Mouse (Mus musculus) MEL-GATA-1-ER (cell line): ENCODE measurements around the gene Klk6.

ENCODE experiments used
- DNase-seq: peaks from one replicate; pipeline ENCODE4 v3.0.0-alpha.2; 2012; ENCODE audit warnings: low read depth; ENCODE audit errors: extremely low read depth

Gene Klk6

DNA sequence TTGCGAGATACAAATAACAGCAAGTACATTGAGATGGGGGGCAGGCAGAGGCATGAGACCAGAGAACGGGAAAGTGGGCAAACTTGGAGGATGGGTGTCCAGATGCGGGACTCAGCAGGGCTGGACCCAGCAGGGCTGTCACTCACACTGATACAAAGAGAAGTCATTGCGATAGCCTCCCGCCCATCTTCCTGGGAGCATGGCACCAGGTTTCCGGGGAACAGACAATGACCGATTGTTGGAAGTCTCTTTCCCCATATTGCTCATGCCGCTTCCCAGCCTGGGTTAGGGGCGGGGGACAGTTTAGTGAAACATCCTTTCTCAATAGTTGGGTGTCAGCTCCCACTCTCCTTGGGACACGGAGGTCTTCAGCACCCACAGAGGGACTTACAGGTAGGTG, at the start of gene Klk6:
Gene Klk6, plus strand, starts transcription at position 301 of the 400 bp plus-strand sequence.
- DNase-seq: no peak

GRCm38 (mm10) chr7:43774802-43775201, 49.5 kb upstream of the Klk6 start:
- DNase-seq: no peak

GRCm38 (mm10) chr7:43775311-43776057, 48.8 kb upstream of the Klk6 start:
- DNase-seq: no peak

DNA sequence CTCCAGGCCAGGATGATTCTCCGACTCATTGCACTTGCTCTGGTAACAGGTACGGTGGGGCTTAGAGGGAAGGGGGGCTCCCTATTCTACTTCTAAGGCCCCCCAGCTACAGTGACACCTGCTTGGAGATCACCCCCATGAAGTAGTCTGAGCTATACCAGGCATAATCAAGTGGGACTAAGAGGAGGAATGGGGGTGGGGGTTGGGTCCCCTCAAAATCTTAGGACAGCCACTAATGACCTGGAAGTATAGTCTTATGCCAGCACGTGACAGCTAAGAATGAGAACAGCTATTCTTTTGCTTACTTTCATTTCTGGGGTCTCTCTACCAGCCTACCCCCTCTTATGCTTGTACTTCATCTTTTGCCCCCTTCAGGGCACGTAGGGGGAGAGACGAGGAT, 47.8 kb upstream of the Klk6 start:
- DNase-seq: no peak

- no peak for DNase-seq
These were observed 46.9 kb upstream of the Klk6 start for GRCm38 (mm10) chr7:43777423-43777822.

- no peak for DNase-seq
These were observed 45.9 kb upstream of the Klk6 start for GRCm38 (mm10) chr7:43778176-43778970.

- no peak for DNase-seq
These were observed 44.1 kb upstream of the Klk6 start for GRCm38 (mm10) chr7:43780241-43780640.

DNA sequence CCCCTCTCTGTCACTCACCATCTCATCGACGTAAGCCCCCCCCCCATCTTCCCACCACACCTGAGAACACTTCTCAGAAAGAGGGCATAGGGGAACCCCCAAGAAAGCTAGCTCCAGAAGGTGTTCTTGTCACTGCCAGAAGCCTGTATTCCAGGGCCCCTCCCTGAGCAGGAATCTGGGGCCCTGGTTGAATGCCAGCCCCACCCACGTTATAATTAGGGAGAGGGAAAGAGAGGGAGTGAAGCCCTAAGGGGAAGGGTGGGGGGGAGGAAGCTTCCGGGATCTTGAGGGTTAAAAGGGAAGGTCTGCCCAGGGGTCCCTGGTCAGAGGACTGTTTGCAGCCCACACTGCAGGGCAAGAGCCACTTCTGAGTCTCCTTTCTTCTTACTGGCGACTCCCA, 43.6 kb upstream of the Klk6 start, which contains the start of gene Klk10:
Gene Klk10, plus strand, starts transcription at position 290 of the 400 bp plus-strand sequence.
- DNase-seq: no peak

- DNase-seq: no peak
These were observed 42.8 kb upstream of the Klk6 start for GRCm38 (mm10) chr7:43781541-43781940.

- DNase-seq: no peak
These were observed 41.7 kb upstream of the Klk6 start for GRCm38 (mm10) chr7:43782275-43783265.

- no peak for DNase-seq
These were observed 39.0 kb upstream of the Klk6 start for GRCm38 (mm10) chr7:43785286-43785685.

DNA sequence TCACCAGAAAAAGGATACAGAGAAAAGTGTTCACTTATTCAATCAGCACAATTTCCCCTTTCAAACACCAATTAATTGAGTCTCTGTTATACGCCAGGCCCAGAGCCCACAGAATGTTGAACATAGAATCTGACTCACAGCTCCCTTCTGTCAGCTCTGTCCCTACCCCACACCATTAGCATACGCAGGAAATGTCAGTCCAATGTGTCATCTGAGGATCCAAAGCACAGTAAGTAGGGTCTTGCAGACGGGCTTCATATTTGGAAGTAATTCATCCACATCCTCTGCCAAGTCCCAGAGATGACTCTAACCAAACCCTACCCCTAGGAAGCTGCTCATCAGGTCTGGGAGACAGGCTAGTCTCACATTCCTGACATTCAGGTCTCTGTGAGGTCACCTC, 36.2 kb upstream of the Klk6 start:
- DNase-seq: no peak

GRCm38 (mm10) chr7:43789295-43789694, 35.0 kb upstream of the Klk6 start:
- no peak for DNase-seq

DNA sequence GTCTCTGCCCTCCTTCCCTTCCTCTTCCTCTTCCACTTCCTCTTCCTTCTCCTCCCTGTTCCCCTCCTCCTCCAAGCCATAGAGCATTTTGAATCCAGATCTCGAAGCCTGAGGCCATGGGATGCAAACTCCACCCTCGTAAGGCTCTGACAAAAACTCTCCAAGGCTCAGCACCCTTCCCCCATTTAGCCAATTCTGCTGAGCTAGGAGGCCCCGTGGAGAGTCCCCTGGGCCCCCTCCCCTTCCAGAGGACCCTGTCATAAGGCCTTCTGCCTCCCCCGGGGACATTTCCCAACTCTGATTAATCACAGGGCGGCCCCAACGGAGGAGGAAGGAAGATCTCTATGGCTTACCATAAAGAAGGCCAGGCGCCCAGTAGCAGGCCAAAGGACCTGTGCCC, 32.7 kb upstream of the Klk6 start, which contains the start of gene Klk9:
Gene Klk9, plus strand, starts transcription at position 301 of the 400 bp plus-strand sequence.
- DNase-seq: no peak

- no peak for DNase-seq
These were observed 27.9 kb upstream of the Klk6 start for GRCm38 (mm10) chr7:43796355-43796754.

GRCm38 (mm10) chr7:43797333-43797769, 26.9 kb upstream of the Klk6 start, which contains the start of gene Klk8:
Klk8 (plus strand) TSS chr7:43797577.
- DNase-seq: no peak

DNA sequence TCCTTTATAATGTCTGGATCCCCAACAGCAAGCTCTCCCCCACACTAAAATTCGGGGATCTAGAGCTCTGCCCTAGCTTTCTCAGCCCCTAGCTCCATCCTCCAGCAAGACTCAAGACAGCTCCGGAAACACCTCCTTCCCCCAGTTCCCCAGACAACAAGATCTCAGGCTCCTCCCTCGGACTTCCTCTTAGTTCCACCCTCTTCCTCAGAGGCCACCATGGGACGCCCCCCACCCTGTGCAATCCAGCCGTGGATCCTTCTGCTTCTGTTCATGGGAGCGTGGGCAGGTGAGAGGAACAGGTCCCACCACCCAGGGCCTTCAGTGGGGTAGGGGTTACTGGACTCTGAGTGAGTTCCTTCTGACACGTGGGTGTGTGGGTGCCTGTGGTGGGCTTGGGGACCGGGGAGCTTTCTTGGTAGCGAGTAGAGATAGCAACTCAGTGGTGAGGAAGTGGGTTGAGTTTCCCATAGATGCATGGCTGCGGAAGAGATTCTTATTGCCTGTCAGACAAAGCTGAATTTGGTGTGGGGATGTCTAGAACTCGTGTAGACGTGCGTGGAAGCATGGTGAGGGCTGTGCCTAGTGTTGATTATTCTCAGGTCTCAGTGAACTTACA, 26.3 kb upstream of the Klk6 start:
- DNase-seq: no peak

DNA sequence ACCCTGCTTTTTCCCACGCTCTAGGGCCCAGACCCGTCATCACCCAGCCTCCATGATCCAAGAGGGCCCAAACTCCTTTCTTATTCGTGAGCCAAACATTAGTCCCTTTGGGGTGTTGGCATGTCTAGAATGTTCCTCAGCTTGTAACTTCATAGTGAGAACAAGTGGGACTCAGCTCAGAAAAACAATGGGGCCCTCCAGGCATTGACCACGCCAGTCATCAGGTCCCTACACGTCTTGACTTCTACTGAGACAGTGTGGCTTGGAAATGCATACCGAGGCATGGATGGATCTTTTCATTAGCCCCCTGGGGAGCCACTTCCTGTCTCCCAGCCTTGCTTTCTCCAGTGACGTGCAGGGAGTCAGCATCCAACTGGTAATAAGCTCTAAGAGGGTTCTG, 24.4 kb upstream of the Klk6 start:
- DNase-seq: no peak

- DNase-seq: no peak
These were observed 13.3 kb upstream of the Klk6 start, which contains the start of gene Klk7 for GRCm38 (mm10) chr7:43810994-43811393. Klk7 (plus strand) TSS chr7:43811294.

- no peak for DNase-seq
These were observed 9.1 kb upstream of the Klk6 start for GRCm38 (mm10) chr7:43815211-43815610.

- no peak for DNase-seq
These were observed 7.6 kb upstream of the Klk6 start for GRCm38 (mm10) chr7:43816746-43817145.
